Mouse (Mus musculus): ENCODE results near the gene Hpcal1.
"Not testable (repeated sequence)": the region's sequence is repeated elsewhere in the genome, so short reads cannot be mapped to it uniquely, and the experiment has no call there.

GRCm38 (mm10) chr12:17767567-17767966, 76.9 kb downstream of the Hpcal1 start:
- TF ChIP-seq POLR2A (IDR thresholded peaks at IDR 0.05; ENCODE audit: low read depth, low read length); CTCF (IDR thresholded peaks at IDR 0.05; ENCODE audit: extremely low read depth, insufficient read length, insufficient replicate concordance, low read depth, low read length): not testable (repeated sequence)
